Mouse (Mus musculus) neural tube, embryonic 10.5 days (tissue): ENCODE data around the gene Uvrag.

Source experiments
- DNase-seq: peaks from one replicate; pipeline ENCODE4 v3.0.0-alpha.2; 2017; ENCODE audit warnings: low spot score; ENCODE audit errors: extremely low spot score

Gene Uvrag

DNA sequence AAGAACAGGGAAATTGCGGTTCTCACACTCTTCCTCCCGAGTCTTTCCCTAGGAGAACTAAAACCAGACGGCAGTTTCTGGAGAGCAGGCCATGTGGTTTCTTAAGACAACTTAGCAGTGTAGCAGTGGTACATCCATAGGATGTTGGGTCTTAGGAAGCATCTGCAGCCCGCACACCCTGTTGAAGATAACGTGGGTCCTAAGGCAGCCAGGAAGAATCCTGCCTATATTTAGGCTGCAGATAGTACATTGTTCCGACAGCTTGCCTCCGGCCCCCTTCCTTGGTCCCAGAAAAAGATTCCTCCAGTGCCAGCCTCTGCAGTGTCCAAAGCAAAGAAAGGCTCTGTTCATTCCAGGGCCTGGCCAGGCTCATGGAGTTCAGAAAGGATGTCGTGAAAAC is 25.2 kb upstream of the Uvrag start:
- DNase-seq, result no peak

DNA sequence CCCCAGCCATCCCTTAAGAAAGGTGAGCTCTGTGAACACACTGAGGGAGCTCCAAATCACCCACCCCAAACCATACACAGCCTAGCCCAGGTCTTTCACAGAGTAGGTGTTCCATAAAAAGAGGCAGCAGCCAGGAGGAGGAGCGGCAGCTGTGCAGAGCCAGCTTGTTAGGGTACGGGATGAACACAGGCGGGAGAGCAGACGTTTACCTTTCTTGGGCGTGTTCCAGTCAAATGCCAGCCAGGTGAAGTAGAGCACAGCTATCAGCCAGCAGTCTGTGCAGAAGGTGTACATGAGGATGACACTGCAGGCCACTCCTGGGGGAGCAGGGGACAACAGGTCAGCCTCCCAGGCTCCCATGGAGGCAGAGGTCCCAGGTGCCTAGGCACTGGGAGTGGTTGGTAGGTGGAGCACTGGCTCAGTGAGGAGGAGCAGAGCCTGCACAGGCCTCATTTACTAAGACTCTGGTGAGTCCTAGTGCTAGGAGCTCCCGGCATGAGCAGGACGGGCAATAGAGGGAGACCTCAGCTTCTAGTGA is 24.0 kb upstream of the Uvrag start:
- no peak for DNase-seq

DNA sequence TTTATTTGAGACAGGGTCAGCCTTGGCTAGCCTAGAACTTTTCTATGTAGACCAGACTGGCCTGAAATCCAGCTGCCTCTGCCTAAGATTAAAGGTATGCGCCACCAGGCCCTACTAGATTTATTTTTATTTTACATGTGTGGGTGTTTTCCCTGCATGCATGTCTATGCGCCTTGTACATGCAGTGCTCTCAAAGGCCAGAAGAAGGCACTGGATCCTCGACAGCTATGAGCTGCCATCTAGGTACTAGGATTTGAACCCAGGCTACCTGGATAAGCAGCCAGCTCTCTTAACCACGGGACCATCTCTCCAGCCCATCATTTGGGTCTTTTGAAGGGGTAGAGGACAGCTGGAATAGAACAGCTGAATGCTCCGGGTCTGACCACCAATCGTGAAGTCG is 21.5 kb upstream of the Uvrag start:
- DNase-seq, result no peak

DNA sequence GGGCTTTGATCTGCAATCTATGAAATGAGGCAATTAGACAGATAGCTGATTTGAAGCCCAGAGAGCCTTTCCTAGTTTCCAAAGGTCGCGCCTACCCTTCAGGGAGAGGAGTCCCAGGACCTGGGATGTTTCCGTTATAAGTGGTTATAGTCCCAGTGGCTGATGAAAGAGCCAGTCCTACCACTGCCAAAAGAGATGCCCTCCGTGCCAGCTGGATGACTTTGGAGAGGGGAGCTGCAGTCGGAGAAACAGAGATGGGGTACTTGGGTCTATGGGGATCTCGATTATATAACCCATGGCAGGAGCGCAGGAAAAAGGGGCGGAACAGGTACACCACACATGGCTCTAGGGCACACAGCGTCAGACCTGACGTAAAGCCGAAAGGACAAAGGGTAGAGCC is 21.0 kb upstream of the Uvrag start:
- DNase-seq, result no peak

DNA sequence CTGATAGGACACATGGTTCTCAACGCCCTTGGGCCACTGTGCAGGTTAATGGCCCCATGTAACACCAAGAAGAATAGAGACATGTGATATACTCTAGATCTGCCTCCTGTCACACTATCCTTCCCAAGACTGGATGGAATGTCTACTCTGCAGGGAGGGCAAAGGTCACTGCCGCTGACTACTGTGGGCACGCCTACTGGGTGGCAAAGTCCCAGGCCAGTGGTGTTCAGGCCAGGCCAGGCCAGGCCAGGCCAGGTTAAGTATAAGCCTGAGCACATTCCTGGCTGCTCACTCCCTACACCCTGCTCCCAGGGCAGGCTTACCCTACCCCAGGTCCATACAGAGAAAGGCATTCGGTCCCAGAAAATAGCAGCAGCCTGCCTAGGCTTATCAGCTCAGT is 20.6 kb upstream of the Uvrag start:
- DNase-seq, result no peak

DNA sequence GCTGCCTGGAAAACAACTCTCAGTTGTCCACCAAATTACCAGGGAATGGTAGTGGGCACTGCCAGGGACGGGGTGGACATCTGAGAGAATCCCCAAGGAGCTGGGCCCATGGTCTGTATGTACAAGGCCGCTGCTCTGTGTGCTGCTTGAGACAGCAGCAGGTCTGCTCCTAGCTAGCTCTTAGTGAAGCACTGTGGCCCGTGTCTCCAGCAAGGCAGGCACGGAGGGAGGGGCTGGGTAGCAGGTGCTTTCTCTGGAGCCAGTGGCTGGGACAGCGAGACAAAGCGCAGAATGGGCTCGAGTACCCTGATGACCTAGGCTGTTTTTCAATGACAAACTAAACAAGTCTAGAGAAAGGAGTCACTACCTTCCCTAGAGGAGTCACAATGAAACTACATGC is 20.1 kb upstream of the Uvrag start:
- DNase-seq, result no peak

DNA sequence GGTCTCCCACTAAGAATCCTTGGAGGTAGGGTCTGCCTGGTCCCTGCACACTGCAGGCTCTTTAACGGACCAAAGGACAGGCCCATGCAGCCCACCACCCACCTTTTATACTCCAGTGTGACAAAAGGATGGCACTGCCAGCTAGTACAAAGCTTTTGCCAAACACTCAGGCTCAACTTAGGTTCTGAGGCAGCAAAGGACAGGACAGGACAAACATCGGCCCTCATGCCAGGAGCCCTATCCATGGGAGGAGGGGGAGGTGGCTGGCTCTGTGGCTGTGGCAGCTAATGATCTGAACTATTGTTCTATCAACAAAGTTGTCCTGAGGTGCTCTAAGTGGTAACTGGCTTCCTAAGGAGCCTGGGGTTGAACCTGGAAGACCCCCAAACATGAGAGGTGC is 18.5 kb upstream of the Uvrag start:
- DNase-seq, result no peak

DNA sequence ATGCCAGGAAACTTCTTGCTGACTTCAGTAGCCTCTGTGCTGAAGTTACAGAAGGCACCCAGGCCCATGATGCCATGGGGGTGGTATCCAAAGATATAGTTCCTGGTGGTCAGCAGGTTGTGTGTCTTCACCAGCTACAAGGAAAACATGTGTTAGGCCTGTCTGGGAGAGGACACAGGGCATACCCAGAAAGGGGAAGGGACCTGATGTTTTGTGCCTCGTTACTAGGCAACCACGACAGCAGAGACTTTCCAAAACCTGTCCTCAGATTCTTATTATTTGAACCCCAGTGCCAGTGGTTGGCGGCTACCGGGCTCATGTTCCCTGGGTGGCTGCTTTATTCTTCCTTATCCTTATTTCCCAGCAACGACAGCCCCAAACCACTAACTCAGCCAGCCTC is 18.0 kb upstream of the Uvrag start:
- no peak for DNase-seq

DNA sequence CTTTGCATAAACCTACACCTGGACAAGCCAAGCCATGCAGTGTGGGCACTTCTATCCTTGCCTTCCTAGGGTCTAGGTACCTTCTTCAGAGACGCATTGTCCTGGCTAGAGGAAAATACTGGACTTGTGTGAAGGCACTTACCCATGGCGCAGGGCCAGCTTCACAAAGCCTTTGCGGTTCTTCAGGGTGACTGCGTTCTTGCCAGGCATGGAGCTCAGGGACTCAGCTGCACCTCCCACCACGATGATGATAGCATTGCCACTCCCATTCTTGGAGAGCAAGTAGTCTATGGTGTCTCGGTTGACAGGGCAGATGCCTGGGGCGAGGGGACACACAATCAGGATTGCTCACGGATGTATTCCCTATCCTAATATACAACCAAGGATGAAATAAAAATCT is 17.1 kb upstream of the Uvrag start:
- no peak for DNase-seq

DNA sequence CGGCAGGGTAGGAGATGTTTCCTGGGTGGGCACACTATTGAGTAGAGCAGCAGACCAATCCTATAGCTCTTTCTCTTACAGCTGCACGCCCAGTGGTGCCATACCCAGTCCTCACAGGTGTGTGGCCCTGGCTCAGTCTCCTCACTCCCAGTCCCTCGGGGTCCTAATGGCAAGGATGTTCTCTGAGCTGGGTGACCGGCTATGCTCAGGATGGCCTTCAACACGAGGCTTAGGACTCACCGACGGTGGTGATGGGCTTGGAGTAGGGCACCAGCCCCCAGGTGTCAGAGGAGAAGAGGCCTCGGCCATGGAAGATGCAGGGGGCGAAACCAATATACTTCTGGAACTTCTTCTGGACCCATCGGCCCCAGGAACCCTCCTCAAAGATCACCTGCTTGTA is 15.8 kb upstream of the Uvrag start:
- DNase-seq, result no peak

DNA sequence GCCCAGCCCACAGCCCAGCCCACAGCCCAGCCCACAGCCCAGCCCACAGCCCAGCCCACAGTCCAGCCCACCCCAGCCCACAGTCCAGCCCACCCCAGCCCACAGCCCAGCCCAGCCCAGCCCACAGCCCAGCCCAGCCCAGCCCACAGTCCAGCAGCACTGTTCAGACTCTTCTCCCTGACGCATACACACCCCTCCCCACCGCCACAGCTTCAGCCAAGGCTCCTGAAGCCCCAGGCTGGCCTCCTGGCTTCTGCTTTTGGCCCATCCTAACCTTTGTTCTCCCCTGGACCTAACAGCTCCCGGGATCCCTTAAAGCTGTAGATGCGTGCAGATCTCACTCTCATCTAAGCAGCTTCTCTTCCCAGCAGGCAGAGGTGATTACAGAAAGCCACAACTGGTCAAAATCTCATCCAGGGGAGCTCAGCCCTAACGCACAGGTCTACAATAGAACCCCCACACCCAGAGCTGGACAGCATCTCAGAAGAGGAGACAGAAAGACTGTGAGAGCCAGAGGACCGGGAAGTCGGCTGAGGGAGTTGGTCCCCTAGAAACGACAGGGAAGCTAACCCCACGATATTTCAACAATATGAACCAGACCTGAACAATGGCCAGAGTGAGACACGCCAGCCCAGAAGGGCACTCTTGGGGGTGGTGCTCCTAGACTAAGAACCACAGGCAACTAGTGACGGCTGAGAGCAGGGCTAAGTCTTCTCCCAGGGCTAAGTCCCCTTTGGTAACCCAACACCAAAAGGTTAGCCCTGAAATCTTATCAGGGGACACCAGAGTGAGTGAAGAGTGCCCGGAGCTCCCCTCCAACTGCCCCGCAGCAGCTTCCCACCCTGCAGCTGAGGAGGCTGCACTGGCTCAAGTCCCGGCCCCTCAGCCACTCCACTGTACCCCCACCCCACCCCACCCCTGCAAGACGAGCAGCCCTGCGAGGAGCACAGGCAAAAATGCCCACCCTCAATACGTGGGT is 14.7 kb upstream of the Uvrag start:
- DNase-seq, result peak; percentile 71

DNA sequence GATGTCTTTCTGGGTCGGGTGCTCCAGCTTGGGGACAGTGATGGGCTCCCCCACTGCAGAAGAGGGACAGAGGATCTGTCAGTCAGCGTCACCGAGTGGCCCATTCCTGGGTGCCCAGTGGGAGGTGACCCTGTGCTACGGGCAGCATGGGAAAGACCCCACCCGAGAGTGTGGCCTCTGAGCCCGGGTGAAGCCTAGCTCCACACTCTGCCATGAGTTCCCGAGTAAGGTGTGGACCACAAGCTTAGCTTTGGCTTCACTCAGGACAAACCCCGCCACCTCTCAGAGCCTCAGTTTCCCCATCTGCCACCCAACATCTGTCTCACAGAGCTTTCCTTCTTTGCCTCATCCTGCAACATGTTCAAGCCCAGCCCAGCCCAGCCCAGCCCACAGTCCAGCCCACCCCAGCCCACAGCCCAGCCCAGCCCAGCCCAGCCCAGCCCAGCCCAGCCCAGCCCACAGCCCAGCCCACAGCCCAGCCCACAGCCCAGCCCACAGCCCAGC is 13.8 kb upstream of the Uvrag start:
- peak; percentile 47 for DNase-seq

DNA sequence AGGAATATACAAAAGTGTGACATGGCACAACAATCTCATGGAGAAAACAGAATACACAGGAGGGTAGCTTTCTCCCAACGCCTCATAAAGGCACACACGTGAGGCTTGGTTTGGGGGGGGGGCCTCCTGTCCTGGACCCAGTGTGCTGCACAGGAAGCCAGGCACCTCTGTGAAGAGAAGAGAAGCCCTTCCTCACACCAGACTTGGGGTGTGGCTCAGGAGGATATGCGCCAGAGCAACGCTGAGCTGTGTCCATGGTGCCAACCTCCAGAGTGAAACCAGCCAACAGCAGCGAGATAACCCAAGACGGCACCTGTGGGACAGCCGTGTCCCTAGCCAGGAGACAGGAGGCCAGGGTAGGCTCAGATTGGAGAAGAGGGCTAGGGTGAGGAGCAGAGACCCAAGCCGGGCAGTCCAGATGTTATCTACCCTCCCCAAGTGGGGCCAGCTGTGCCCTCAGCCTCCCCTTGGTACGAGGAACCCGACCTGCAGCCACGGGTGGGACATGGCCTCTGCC is 12.8 kb upstream of the Uvrag start:
- DNase-seq, result no peak

DNA sequence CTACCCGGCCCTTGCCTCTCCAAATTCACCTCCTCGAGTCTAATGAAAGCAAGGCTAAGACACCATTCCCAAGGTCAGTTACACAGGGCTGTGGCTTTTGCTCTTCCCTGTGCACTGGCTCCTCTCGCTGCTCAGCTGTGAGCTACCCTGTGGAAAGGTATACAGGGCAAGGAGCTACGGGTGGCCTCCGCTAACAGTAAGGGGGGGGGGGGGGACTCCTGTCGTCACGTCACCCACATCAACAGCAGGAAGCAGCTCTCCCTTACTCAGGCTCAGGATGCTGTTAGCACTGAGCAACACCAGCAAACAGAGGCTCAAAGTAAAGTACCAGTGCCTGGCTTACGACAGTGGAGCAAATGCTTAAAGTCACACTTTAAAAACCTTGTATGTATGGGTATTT is 11.8 kb upstream of the Uvrag start:
- DNase-seq, result no peak

DNA sequence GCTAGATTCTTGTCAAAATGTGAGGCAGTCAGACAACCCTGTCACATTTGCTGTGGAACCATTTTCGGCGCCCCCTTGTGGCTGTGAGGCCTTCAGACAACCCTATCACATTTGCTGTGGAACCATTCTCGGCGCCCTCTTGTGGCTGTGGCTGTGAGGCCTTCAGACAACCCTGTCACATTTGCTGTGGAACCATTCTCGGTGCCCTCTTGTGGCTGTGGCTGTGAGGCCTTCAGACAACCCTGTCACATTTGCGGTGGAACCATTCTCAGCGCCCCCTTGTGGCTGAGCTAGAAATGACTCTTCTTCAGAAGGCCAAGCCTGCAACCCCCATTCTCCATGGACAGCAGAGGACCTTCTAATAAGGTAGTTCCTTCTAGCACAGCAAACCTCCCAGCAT is 10.4 kb upstream of the Uvrag start:
- peak; percentile 92 for DNase-seq

DNA sequence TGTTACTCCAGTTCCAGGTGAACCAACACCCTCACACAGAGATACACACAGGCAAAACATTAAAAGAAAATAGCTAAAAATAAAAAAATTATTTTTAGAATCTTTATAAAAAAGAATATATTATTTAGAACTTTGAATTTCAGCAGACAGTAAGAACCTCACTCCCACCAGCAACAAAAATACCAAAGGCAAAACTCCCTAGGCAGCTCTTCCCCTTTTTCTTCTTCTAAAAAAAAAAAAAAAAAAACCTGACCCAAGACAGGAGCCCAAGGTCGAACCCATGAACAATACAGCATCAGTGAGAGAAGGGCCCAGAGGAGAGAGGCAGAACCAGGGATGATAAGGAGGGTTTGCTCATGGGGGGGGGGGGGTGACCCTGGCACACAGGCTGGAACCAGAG is 8.1 kb upstream of the Uvrag start:
- no peak for DNase-seq

DNA sequence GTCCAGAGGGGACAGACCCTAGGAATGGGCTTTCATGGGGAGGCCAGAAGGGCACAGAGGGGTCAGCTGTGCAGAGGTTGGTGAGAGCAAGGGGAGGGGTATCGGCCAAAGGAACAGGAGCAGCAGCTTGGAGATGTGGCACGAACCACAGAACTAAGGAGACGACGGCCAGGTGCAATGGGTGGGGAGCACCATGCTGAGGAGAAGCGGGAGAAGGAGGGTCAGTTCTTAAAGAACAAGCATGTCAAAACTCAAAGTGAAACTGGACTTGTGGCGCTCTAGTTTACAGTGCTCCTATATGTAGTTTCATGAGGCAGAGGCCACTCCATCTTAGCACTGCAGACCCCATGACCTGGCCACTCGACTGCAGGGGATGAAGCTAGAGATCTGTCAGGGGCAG is 6.6 kb upstream of the Uvrag start:
- no peak for DNase-seq

DNA sequence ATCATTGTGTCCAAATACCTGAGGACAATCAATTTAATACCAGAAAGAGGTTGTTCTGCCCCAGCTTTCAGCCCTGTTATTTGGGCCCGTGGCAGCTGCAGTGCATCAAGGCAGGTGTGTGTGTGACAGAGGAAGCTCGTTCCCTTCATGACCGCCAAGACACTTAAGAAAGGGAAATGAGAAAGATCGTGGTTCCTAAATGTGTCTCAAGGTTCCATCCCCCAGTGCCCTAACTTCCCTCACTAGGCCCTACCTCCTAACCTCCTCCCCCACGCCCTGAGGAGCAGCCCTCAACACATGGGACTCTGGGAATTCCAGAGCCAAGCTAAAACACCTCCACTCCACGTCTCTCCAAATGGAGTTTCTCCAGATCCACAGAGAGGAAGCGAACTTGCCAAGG is 6.0 kb upstream of the Uvrag start:
- no peak for DNase-seq

DNA sequence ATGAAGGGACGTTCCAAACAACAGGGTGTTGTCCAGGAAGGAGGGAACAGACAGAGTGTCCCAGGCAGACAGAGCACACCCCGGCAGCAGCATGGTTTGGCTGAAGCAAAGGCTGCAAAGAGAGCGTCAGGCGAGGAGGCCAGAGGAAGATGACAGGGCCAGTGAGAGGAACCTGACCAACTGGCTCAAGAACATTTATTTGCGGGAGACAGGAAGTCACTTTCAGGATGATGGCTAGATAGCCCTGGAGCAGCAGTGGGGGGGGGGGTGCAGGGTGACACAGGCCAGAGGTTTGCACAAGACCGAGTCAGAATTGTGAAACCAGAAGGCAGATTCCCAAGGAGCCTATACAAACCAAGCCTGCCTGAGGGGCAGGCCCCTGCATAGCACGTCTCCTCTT is 5.1 kb upstream of the Uvrag start:
- no peak for DNase-seq

DNA sequence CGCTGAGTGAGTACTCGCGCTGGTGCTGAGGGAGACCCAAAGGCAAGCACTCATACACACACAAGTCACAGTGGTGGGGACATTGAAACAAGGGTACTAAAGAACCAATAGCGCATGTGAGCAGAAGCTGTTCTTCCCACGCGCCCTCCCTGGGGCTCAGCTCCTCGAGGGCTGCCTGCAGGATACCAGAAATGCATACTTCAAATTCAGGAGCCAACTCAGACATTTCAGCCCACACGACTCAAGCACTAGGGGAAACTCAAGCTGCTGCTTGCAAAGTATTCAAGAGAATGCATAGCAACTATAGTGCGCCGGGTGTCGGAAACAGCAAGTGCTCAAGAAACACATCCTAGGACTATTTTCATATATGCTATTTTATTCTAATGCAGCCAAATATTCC is 3.7 kb upstream of the Uvrag start:
- DNase-seq, result no peak

DNA sequence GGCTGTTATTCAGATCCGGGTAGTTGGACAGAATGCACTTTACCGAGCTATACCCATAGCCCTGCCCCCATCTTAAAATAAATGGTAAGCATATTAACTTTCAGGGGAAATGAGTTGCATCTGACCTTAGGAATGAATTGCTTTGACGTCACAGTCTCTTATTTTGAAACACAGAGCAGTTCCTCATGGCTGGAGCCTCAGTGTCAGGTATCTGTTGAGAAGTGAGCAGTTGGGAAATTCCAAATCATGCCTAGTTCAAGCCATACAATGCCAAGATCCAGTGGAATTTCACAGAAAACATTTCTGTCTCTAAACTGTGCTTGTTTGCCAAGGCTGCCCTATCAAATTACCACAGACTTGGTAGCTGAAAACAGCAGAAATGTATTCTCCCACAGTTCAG is 2.3 kb upstream of the Uvrag start:
- no peak for DNase-seq

DNA sequence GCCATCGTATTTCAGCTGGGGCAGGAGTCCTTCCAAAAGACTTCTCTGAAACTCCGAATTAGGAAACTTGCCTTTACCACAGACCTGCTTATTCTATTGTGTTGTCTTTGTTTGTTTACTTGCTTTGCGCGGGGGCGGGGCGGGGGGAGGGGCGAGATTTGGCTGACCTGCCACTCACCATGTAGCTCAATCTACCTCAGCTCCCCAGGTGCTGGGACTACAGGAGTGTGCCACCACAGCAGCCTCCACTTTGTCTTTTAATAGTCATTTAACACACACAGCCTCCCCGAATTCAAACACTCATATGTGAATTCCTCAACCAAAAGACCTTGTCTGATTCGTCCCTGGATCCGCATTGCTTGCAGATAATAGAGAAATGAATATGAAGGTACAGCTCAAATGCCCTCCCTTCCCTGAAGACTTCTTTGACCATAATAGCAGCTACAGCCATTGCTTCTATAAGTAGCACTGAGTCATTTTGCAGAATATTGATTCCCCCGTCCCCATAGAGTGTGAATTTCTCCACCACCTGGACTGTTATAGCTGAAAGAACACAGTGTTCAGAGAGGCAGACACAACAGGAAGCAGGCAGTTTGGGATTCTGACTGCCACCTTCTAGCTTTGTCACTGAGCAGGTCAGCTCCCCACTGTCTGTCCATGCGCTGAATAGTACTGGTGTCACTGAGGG is 1.1 kb upstream of the Uvrag start:
- DNase-seq, result no peak
